Mouse (Mus musculus) cortical plate, adult 2 months (tissue): ENCODE results near the gene Ubb.
"Not testable (repeated sequence)": the region's sequence is repeated elsewhere in the genome, so short reads cannot be mapped to it uniquely, and the experiment has no call there.

Source experiments
- CTCF ChIP-seq: fragments of 200-500 bp; IDR thresholded peaks from 2 replicates; pipeline ENCODE4 v1.5.1; 2011; ENCODE audit warnings: mild to moderate bottlenecking, control low read depth, low read length; ENCODE audit not compliant: insufficient read depth; ENCODE audit errors: extremely low read depth
- POLR2A ChIP-seq: fragments of 200-500 bp; IDR thresholded peaks from 2 replicates; pipeline ENCODE4 v1.6.1; 2011; ENCODE audit warnings: mild to moderate bottlenecking, low read length, control low read depth; ENCODE audit not compliant: insufficient read depth; ENCODE audit errors: extremely low read depth

DNA sequence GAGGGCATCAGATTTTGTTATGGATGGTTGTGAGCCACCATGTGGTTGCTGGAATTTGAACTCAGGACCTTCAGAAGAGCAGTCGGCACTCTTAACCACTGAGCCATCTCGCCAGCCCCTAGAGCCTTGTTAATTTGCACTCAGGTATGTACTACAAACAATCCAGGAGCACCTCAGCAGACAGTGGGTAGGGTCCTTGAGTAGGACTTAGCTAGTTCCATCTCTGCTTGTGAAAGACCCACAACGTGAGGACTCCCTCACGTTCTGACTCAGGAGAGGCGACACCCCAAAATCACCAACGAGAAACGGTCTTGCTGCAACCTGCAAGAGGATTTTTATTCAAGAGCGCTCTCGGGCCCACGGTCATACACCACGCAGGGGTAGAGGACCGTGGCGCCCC lies 42.6 kb upstream of the Ubb start:
- not testable (repeated sequence) for TF ChIP-seq POLR2A, CTCF
